Mouse (Mus musculus) spleen, postnatal 14 days (tissue): ENCODE data around the gene Slfn3.
"Not testable (repeated sequence)": the region's sequence is repeated elsewhere in the genome, so short reads cannot be mapped to it uniquely, and the experiment has no call there.

Source experiments
- DNase-seq, 2 experiments: peaks; one replicate each; pipeline ENCODE4 v3.0.0; 2021 to 2022; ENCODE audit warnings: low spot score in 2 of 2

Gene Slfn3

GRCm38 (mm10) chr11:83191134-83191893 lies at the start of gene Slfn3:
Slfn3 (plus strand) TSS chr11:83191330.
- peak; percentile 29 to 47 for DNase-seq

GRCm38 (mm10) chr11:83148939-83149338 lies 42.2 kb upstream of the Slfn3 start:
- not testable (repeated sequence) for DNase-seq

- DNase-seq = no peak
Measured at GRCm38 (mm10) chr11:83174948-83175539, 16.1 kb upstream of the Slfn3 start, which contains the start of gene Slfn4. Slfn4 (plus strand) TSS chr11:83175186.

GRCm38 (mm10) chr11:83192001-83192400 lies 871 bp downstream of the Slfn3 start:
- DNase-seq = no peak

GRCm38 (mm10) chr11:83205002-83205401 lies 13.9 kb downstream of the Slfn3 start:
- DNase-seq = no peak

- DNase-seq = no peak
Measured at GRCm38 (mm10) chr11:83216119-83216518, 25.0 kb downstream of the Slfn3 start.

GRCm38 (mm10) chr11:83221328-83221877 lies 30.3 kb downstream of the Slfn3 start:
- no peak for DNase-seq

- peak; percentile 32 to 49 for DNase-seq
Measured at GRCm38 (mm10) chr11:83223367-83223766, 32.2 kb downstream of the Slfn3 start.

- not testable (repeated sequence) for DNase-seq
Measured at GRCm38 (mm10) chr11:83223793-83224192, 32.7 kb downstream of the Slfn3 start.

- peak in 1 of 2 experiments; percentile 35 for DNase-seq
Measured at GRCm38 (mm10) chr11:83224217-83224616, 33.1 kb downstream of the Slfn3 start.

GRCm38 (mm10) chr11:83224750-83225149 lies 33.6 kb downstream of the Slfn3 start:
- DNase-seq = no peak

GRCm38 (mm10) chr11:83225371-83225960 lies 34.3 kb downstream of the Slfn3 start:
- DNase-seq = no peak

- DNase-seq = no peak
Measured at GRCm38 (mm10) chr11:83227926-83228723, 37.0 kb downstream of the Slfn3 start.

GRCm38 (mm10) chr11:83230966-83231365 lies 39.8 kb downstream of the Slfn3 start:
- DNase-seq = no peak

- not testable (repeated sequence) for DNase-seq
Measured at GRCm38 (mm10) chr11:83233621-83234020, 42.5 kb downstream of the Slfn3 start.

- DNase-seq = not testable (repeated sequence)
Measured at GRCm38 (mm10) chr11:83237390-83237789, 46.3 kb downstream of the Slfn3 start.

GRCm38 (mm10) chr11:83238389-83238788 lies 47.3 kb downstream of the Slfn3 start:
- no peak for DNase-seq

- DNase-seq = no peak
Measured at GRCm38 (mm10) chr11:83239811-83240210, 48.7 kb downstream of the Slfn3 start.

- DNase-seq = not testable (repeated sequence)
Measured at GRCm38 (mm10) chr11:83257211-83257610, 66.1 kb downstream of the Slfn3 start.

GRCm38 (mm10) chr11:83262673-83263072 lies 71.5 kb downstream of the Slfn3 start:
- DNase-seq = no peak

GRCm38 (mm10) chr11:83263146-83263545 lies 72.0 kb downstream of the Slfn3 start:
- no peak for DNase-seq
